ENCODE assay signal across 14 mouse cellular contexts in genomic region chr5:31603766-31604165, GRCm38 (mm10).
"Had no signal": no experiment of that assay in that cellular context is flagged by ENCODE, and none has a peak within 500 bp of the region (broad histone marks: within the 10 kb centered on the region; RNA-seq: fewer than 3 reads in every experiment).

No protein-coding gene starts in this region.

- DNase-seq: gastrocnemius, adult 2 months; gastrocnemius, postnatal 10 days; gastrocnemius, postnatal 25 days; heart, adult 18-20 months; heart, postnatal 10 days; heart, postnatal 4 days; kidney, adult 18-20 months; kidney, adult 8-10 months; kidney, postnatal 10 days; kidney, postnatal 25 days; kidney, postnatal 4 days; liver; liver, embryonic 13.5 days; liver, postnatal 0 days had no signal
